Mouse (Mus musculus): ENCODE data around the gene Agbl4. TPM values are rescaled to one million over a fixed set of nuclear protein-coding genes. Genes with fewer than 3 reads are reported as not detected.

Gene Agbl4
- total and polyA plus RNA-seq, 3 experiments = not detected

- in situ Hi-C loops (cut with MboI; ENCODE audit: low pct_ligation_motif_present, low pct_unique_long_range_greater_than_20kb, low sequenced_read_pairs) (no loop called here), dilution Hi-C loops (cut with MboI; ENCODE audit: extremely low pct_ligation_motif_present, extremely low pct_unique_long_range_greater_than_20kb, low sequenced_read_pairs) (no loop called here)
- no peaks in the 10 kb centered on the region for H3K36me3 ChIP-seq (replicated peaks in 1 of 2; ENCODE audit: control insufficient read depth in 1 of 2, insufficient read depth in 1 of 2, low read length in 1 of 2)
- no peaks in the 10 kb centered on the region for H3K9me3 ChIP-seq (replicated peaks; ENCODE audit: low read length)
- H3K9ac ChIP-seq (ENCODE audit: insufficient read depth, low read depth) = no peak overlapping the region
- no peaks in the 10 kb centered on the region for H3K79me2 ChIP-seq (replicated peaks; ENCODE audit: control insufficient read depth, extremely low read depth, insufficient read depth, poor library complexity, severe bottlenecking)
- no peak for DNase-seq (ENCODE audit: extremely low read depth)
- TF ChIP-seq ZC3H11A (IDR thresholded peaks at IDR 0.05; ENCODE audit: low read depth, low read length) (no peak), UBTF (IDR thresholded peaks at IDR 0.05; ENCODE audit: low read depth, low read length) (no peak), TBP (conservative IDR thresholded peaks at IDR 0.05; ENCODE audit: low read depth, low read length) (no peak), CHD1 (IDR thresholded peaks at IDR 0.05; ENCODE audit: low read depth, low read length) (no peak), TCF12 (IDR thresholded peaks at IDR 0.05; ENCODE audit: low read depth, low read length) (no peak), USF1 (IDR thresholded peaks at IDR 0.05; ENCODE audit: low read depth, low read length) (no peak), ZMIZ1 (IDR thresholded peaks at IDR 0.05; ENCODE audit: low read depth, low read length) (no peak), IRF4 (IDR thresholded peaks at IDR 0.05; ENCODE audit: low read depth, low read length) (no peak), SIN3A (IDR thresholded peaks at IDR 0.05; ENCODE audit: low read length) (no peak), NRF1 (IDR thresholded peaks at IDR 0.05; ENCODE audit: low read depth, low read length) (no peak), PAX5 (IDR thresholded peaks at IDR 0.05; ENCODE audit: low read length) (no peak), MEF2A (IDR thresholded peaks at IDR 0.05; ENCODE audit: borderline replicate concordance, low read depth, low read length) (no peak)
- H3K27me3 ChIP-seq (replicated peaks) = no peaks in the 10 kb centered on the region
- H3K27ac ChIP-seq (ENCODE audit: insufficient read depth, low read depth) = no peak overlapping the region
- H3K4me1 ChIP-seq (ENCODE audit: control insufficient read depth in 1 of 2, insufficient read depth in 2 of 2) = no peaks in the 10 kb centered on the region
- no peak overlapping the region for H3K4me2 ChIP-seq (ENCODE audit: insufficient read depth, low read depth, poor library complexity, severe bottlenecking)
- H3K4me3 ChIP-seq (replicated peaks in 1 of 3; ENCODE audit: low read depth in 2 of 3, low read length in 2 of 3, poor library complexity in 1 of 3) = no peak overlapping the region
Observed at GRCm38 (mm10) chr4:111669369-111669768, 1271.9 kb downstream of the Agbl4 start.

GRCm38 (mm10) chr4:111670566-111671421 is 1273.3 kb downstream of the Agbl4 start:
- Histone ChIP-seq H3K27ac (ENCODE audit: insufficient read depth, low read depth) (no peak overlapping the region), H3K27me3 (replicated peaks) (no peaks in the 10 kb centered on the region), H3K9me3 (replicated peaks; ENCODE audit: low read length) (no peaks in the 10 kb centered on the region), H3K9ac (ENCODE audit: insufficient read depth, low read depth) (no peak overlapping the region), H3K36me3 (replicated peaks in 1 of 2; ENCODE audit: control insufficient read depth in 1 of 2, insufficient read depth in 1 of 2, low read length in 1 of 2) (no peaks in the 10 kb centered on the region), H3K79me2 (replicated peaks; ENCODE audit: control insufficient read depth, extremely low read depth, insufficient read depth, poor library complexity, severe bottlenecking) (no peaks in the 10 kb centered on the region), H3K4me1 (ENCODE audit: control insufficient read depth in 1 of 2, insufficient read depth in 2 of 2) (no peaks in the 10 kb centered on the region), H3K4me2 (ENCODE audit: insufficient read depth, low read depth, poor library complexity, severe bottlenecking) (no peak overlapping the region), H3K4me3 (replicated peaks in 1 of 3; ENCODE audit: low read depth in 2 of 3, low read length in 2 of 3, poor library complexity in 1 of 3) (no peak overlapping the region)
- dilution Hi-C loops (cut with MboI; ENCODE audit: extremely low pct_ligation_motif_present, extremely low pct_unique_long_range_greater_than_20kb, low sequenced_read_pairs) = no loop called here
- in situ Hi-C loops (cut with MboI; ENCODE audit: low pct_ligation_motif_present, low pct_unique_long_range_greater_than_20kb, low sequenced_read_pairs) = no loop called here
- TF ChIP-seq ZC3H11A (IDR thresholded peaks at IDR 0.05; ENCODE audit: low read depth, low read length) = no peak
- no peak for TF ChIP-seq BHLHE40 (IDR thresholded peaks at IDR 0.05; ENCODE audit: low read depth, low read length)
- no peak for TF ChIP-seq HCFC1 (IDR thresholded peaks at IDR 0.05; ENCODE audit: low read depth, low read length)
- TF ChIP-seq NELFE (IDR thresholded peaks at IDR 0.05; ENCODE audit: low read depth, low read length) = no peak
- no peak for TF ChIP-seq SIN3A (IDR thresholded peaks at IDR 0.05; ENCODE audit: low read length)
- no peak for TF ChIP-seq SMC3 (IDR thresholded peaks at IDR 0.05; ENCODE audit: low read depth, low read length)
- no peak for TF ChIP-seq CHD2 (IDR thresholded peaks at IDR 0.05; ENCODE audit: low read length)
- no peak for TF ChIP-seq NRF1 (IDR thresholded peaks at IDR 0.05; ENCODE audit: low read depth, low read length)
- no peak for TF ChIP-seq MAFK (IDR thresholded peaks at IDR 0.05; ENCODE audit: insufficient replicate concordance, low read length)
- TF ChIP-seq JUN (IDR thresholded peaks at IDR 0.05; ENCODE audit: insufficient read depth, low read depth, low read length) = no peak
- TF ChIP-seq PAX5 (IDR thresholded peaks at IDR 0.05; ENCODE audit: low read length) = no peak
- no peak for TF ChIP-seq CTCF (conservative IDR thresholded peaks at IDR 0.05 in 1 of 2, IDR thresholded peaks at IDR 0.05 in 1 of 2; ENCODE audit: low read depth in 2 of 2, low read length in 2 of 2)
- no peak for TF ChIP-seq MXI1 (IDR thresholded peaks at IDR 0.05; ENCODE audit: low read depth, low read length)
- no peak for TF ChIP-seq ZNF384 (IDR thresholded peaks at IDR 0.05; ENCODE audit: low read depth, low read length)
- TF ChIP-seq TCF12 (IDR thresholded peaks at IDR 0.05; ENCODE audit: low read depth, low read length) = no peak
- TF ChIP-seq ETS1 (conservative IDR thresholded peaks at IDR 0.05; ENCODE audit: low read depth, low read length) = no peak
- no peak for TF ChIP-seq RCOR1 (conservative IDR thresholded peaks at IDR 0.05; ENCODE audit: low read depth, low read length)
- no peak for TF ChIP-seq GABPA (IDR thresholded peaks at IDR 0.05; ENCODE audit: insufficient replicate concordance, low read depth, low read length)
- no peak for TF ChIP-seq MYC (IDR thresholded peaks at IDR 0.05; ENCODE audit: low read depth, low read length)
- TF ChIP-seq USF2 (conservative IDR thresholded peaks at IDR 0.05; ENCODE audit: low read depth, low read length) = no peak
- DNase-seq (ENCODE audit: extremely low read depth) = no peak
